Mouse (Mus musculus): ENCODE results near the gene Sacm1l.
A peak's percentile ranks its signal among the peaks of the same experiment; 100 is the strongest.

Sacm1l gene

DNA sequence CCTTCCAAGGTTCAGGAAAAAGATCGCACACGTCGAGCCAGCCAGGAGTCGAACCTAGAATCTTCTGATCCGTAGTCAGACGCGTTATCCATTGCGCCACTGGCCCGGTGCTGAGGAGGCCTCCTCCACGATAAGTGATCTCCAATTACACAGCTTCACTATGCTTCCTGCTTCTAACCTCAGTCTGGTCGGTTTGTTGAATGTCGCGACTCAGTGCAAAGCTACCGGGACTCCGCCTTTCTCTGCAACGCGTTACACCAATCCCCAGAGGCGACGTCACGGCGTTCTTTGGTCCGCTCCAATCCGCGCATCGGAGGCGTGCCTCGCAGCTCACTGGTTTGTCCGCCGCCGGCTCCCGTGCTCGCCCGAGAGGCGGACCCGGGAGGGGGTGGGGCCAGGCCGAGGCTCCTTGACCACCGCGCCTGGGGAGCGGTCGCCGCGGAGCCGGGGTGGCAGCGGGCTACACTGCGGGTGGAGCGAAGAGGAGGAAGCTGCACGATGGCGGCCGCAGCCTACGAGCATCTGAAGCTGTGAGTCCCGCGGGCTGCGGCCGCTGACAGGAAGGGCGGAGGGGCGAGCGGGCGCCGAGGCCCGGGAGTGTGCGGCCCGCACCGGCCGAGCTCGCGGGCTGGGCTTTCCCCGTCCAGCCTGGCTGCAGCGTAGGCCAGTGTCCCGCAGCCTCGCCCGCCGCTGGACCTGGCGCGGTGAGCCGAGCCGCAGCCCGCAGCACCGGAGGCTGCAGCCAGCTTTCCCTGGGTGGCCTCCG, at the start of gene Sacm1l:
Gene Sacm1l (plus strand): TSS at position 368 of the 766 bp plus-strand sequence.
- peak; percentile 98 for DNase-seq (ENCODE audit: low spot score in 2 of 2)

GRCm38 (mm10) chr9:123479876-123480252, 49.7 kb upstream of the Sacm1l start:
- DNase-seq (ENCODE audit: low spot score in 2 of 2), result no peak

DNA sequence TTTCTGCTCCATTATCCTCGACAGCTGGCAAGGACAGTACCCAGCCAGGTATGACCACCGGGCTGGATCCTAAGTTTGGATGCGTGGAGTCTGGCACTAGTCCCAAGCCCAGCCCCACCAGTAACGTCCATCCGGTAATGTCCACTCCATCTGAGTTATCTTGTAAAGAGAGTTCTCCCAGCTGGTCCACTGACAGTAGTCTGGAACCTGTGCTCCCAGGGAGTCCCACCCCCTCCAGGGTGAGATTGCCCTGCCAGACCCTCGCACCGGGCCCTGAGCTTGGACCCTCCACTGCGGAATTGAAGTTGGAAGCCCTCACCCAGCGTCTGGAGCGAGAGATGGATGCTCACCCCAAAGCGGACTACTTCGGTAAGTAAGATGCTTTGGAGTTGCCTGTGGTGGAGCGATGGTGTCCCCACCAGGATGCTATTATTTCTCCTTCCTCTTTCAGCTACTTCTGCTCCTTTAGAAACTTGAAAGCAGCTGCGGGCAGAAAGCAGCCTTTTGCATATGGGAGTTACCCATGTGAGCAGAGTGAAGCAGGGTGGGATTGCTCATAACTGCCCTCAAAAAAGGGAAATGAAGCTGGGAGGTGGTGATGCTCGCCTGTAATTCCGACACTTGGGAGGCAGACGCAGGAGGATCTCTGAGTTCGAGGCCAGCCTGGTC, 49.2 kb upstream of the Sacm1l start:
- no peak for DNase-seq (ENCODE audit: low spot score in 2 of 2)

DNA sequence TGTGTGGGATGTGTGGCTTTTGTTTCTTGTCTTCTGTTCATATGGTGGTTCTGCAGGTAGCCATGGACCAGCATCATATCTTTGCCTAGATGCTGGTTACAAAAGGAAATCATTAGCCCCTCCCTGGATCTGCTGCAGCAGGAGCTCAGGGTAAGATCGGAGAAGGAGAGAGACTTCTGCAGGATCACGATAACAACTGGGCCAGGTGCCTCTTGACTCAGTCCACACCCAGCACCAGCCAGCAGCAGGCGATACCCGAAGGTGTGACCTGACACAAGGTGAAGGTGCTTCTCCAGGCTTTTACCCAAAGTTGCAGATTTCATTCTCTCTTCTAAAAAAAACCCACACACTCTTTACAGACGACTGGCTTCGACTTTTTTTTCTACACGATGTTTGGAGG, 48.4 kb upstream of the Sacm1l start:
- DNase-seq (ENCODE audit: low spot score in 2 of 2), result no peak

DNA sequence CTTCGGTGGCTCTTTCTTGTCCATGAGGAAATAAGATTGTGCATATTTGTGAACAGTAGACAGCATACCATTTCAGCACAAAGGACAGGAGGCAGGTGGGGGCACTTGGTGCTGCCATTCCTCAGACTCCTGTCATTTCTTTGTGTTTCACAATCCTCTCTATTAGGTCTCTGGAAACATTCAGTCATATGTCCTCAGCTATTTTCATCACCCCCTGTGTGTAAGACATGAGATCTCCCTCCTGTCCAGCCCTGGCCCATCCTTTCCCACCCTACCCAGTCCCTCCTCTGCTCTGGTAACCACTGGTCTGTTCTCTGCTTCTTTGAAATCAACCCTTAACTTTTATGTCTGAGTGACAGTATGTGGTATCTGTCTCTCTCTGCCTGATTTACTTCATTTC, 46.0 kb upstream of the Sacm1l start:
- DNase-seq (ENCODE audit: low spot score in 2 of 2), result no peak

- DNase-seq (ENCODE audit: low spot score in 2 of 2), result no peak
Measured at GRCm38 (mm10) chr9:123484830-123485229, 44.7 kb upstream of the Sacm1l start.

DNA sequence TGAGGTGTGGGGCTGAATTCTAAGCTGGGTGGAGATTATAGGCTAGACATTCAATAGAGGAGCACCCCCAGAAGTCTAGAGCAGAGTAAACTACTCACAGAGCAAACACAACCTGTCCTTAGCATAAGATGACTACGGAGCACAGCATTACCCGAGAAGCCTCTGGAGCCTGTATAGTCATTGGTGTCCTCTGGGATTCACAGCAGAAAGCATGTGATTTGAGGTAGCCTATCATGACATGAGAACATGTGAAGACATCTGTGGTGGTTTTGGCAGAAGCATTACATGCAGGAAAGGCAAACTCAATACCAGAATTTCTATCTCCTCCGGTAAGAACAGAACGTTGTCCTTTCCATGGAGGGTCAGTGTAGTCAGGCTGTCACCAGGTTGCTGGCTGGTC, 44.0 kb upstream of the Sacm1l start:
- DNase-seq (ENCODE audit: low spot score in 2 of 2), result no peak

GRCm38 (mm10) chr9:123486635-123487034, 42.9 kb upstream of the Sacm1l start:
- no peak for DNase-seq (ENCODE audit: low spot score in 2 of 2)

GRCm38 (mm10) chr9:123489073-123489472, 40.5 kb upstream of the Sacm1l start:
- no peak for DNase-seq (ENCODE audit: low spot score in 2 of 2)

DNA sequence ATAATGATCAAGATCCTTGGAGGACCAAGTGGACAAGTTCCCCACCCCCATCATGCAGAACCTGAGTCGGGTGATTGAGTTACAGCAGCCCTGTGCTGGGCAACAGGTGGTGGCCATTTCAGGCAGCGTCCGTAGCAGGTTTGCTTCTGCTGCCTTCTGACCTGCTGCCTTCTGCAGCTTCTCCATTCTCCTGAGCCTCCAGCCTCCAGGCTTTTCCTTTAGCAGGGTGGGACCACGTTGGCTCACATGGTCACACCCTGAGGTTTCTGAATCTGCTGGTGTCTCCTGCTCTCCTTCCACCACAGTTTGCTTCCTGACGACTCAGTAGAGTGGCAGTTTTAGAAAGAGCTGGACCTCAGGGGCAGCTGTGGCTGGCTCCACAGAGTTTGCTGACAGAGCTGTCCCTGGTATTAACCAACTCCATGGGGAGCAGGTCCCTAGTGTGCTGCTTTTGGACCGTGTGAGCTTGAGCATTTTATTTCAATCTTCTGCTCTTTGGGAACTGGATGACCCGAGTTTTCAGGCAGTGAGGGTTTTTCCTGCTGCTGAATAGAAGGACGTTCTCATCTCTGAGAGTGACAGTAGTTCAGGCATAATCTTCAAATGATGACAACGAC, 39.7 kb upstream of the Sacm1l start:
- DNase-seq (ENCODE audit: low spot score in 2 of 2), result no peak

DNA sequence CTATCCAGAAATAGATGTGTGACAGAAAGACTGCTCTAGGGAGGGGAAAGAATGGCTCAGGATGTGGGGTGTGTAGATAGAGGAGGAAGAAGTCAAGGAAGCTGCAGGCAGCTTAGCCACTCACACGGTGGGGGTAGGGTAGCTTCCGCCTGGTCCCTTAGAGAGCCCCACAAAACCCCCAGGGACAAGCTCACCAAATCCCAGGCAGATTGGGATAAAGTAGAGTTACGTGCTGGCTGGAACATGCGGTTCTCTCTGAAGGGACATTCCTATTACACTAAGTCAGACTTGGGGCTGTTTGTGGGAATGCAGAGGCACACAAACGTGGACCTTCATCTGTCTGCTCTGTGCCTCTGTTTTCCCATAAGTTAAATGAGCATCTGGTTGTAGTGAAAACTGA, 38.6 kb upstream of the Sacm1l start:
- DNase-seq (ENCODE audit: low spot score in 2 of 2), result no peak

GRCm38 (mm10) chr9:123491917-123492585, 37.5 kb upstream of the Sacm1l start:
- peak in 1 of 2 experiments; percentile 30 for DNase-seq (ENCODE audit: low spot score in 2 of 2)

GRCm38 (mm10) chr9:123496665-123497064, 32.9 kb upstream of the Sacm1l start:
- DNase-seq (ENCODE audit: low spot score in 2 of 2), result no peak

GRCm38 (mm10) chr9:123497906-123498305, 31.7 kb upstream of the Sacm1l start:
- DNase-seq (ENCODE audit: low spot score in 2 of 2), result no peak

GRCm38 (mm10) chr9:123500480-123500879, 29.1 kb upstream of the Sacm1l start:
- no peak for DNase-seq (ENCODE audit: low spot score in 2 of 2)

DNA sequence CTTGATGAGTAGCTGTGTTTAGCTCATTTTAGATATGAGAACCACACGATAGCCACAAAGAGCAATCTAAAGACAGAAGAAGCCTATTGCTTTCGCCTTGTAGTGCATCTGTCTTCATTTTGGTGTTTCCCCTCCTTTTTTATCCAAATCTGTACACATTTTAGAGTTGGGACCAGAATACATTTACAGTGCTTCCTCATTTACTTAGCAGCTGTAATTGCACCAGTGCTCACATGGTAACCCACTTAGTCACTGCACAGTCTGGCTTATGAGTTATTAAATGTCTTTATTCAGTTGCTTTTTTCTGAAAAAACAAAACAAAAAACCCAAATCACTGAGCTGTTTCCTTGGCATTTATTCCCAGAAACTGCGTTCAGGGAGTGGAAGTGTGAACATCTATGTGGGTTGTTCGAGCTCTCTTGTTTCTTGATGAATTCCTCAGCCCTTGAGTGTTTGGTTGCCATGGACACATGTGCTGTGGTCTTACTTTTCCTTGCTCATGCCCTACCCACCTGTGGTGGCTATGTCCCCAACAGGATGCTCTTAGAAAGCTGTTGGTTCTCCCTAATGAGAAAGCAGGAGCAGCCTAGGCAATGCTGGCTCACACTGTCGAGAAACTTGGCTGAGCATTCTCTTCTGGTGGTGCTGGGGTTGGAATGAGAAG, 26.3 kb upstream of the Sacm1l start:
- peak; percentile 64 to 69 for DNase-seq (ENCODE audit: low spot score in 2 of 2)

DNA sequence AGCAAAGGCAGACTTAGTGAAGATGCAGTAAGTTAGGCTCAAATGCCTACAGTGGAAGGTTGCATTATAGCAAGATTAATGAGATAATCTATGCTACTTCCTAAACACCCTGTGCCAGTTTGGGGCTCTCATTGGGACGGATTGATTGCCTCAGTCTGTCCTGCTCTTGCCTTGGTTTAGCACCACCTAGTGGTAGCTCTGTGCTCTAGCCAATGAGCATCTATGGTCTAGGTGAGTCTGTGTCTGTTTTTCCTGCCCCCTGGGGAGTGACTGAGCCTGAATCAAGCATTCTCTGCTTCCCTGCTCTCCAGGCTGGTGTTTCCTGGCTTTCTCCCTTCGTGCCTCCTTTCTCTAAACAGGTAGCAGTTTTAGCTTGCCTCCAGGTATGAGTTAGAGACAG, 25.2 kb upstream of the Sacm1l start:
- peak in 1 of 2 experiments; percentile 42 for DNase-seq (ENCODE audit: low spot score in 2 of 2)

DNA sequence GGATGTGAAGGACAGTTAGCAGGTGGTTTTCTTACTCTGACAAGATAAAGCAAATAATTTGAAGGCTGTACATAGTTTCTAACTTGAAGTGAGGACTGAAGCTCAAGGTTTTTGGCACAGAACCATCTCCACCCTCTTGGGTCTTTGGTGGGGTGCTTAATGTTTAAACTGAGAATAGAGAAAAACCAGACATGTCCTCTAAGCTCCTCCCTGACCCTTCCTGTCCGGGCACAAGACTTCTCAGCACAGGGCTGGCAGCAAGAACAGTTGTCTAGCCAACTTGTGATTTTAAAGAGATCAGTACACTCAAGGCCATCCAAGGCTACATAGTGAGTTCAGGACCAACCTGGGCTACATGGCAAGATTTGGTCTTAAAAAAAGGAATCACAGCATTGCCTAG, 24.0 kb upstream of the Sacm1l start:
- DNase-seq (ENCODE audit: low spot score in 2 of 2), result no peak

GRCm38 (mm10) chr9:123506270-123507146, 23.1 kb upstream of the Sacm1l start:
- no peak for DNase-seq (ENCODE audit: low spot score in 2 of 2)

- DNase-seq (ENCODE audit: low spot score in 2 of 2), result no peak
Measured at GRCm38 (mm10) chr9:123507380-123507779, 22.2 kb upstream of the Sacm1l start.

GRCm38 (mm10) chr9:123508986-123509385, 20.6 kb upstream of the Sacm1l start:
- DNase-seq (ENCODE audit: low spot score in 2 of 2), result no peak
